Mouse (Mus musculus) hindbrain, embryonic 11.5 days (tissue): Measurements from ENCODE around the gene Zdhhc5. TPM values are rescaled to one million over a fixed set of nuclear protein-coding genes. Genes with fewer than 3 reads are reported as not detected.
A peak's percentile ranks its signal among the peaks of the same experiment; 100 is the strongest.

Experiments used
- ATAC-seq: fragments of 200-750 bp; cut with Nextera tagmentation; 2 replicates; pipeline ENCODE4 v1.8.0; 2017; ENCODE audit warnings: mild to moderate bottlenecking, moderate TSS enrichment, moderate library complexity; ENCODE audit not compliant: low FRiP score
- DNase-seq: peaks from one replicate; pipeline ENCODE4 v3.0.0-alpha.2; 2015; ENCODE audit warnings: low spot score
- H3K27ac ChIP-seq: fragments of 300-500 bp; sonication (generic); 2 replicates; pipeline ENCODE4 v1.5.1; 2014; ENCODE audit warnings: mild to moderate bottlenecking, low read depth, low read length
- H3K27me3 ChIP-seq: fragments of 300-500 bp; sonication (generic); 2 replicates; pipeline ENCODE4 v1.6.1; 2014; ENCODE audit warnings: mild to moderate bottlenecking, low read length, moderate library complexity, mixed read lengths; ENCODE audit not compliant: control insufficient read depth, insufficient read depth
- H3K36me3 ChIP-seq: fragments of 300-500 bp; sonication (generic); 2 replicates; pipeline ENCODE4 v1.6.1; 2014; ENCODE audit warnings: mild to moderate bottlenecking, low read length, moderate library complexity, mixed read lengths; ENCODE audit not compliant: control insufficient read depth, insufficient read depth
- H3K4me1 ChIP-seq: fragments of 300-500 bp; sonication (generic); replicated peaks from 2 replicates; pipeline ENCODE4 v1.6.1; 2014; ENCODE audit warnings: low read length, mixed read lengths; ENCODE audit not compliant: control insufficient read depth, insufficient read depth
- H3K4me2 ChIP-seq: fragments of 300-500 bp; sonication (generic); replicated peaks from 2 replicates; pipeline ENCODE4 v1.6.1; 2014; ENCODE audit warnings: mild to moderate bottlenecking, low read depth, low read length
- H3K4me3 ChIP-seq: fragments of 300-500 bp; sonication (generic); 2 replicates; pipeline ENCODE4 v1.5.1; 2014; ENCODE audit warnings: low read depth, low read length
- H3K9ac ChIP-seq: fragments of 300-500 bp; sonication (generic); 2 replicates; pipeline ENCODE4 v1.6.1; 2014; ENCODE audit warnings: low read depth, low read length
- H3K9me3 ChIP-seq: fragments of 300-500 bp; sonication (generic); 2 replicates; pipeline ENCODE4 v1.6.1; 2016; ENCODE audit warnings: low read length; ENCODE audit not compliant: control insufficient read depth
- WGBS: fragments of 180-500 bp; shearing (Covaris S2); extraction: QIAGEN DNeasy Blood & Tissue Kit; methylation state at CpG from one replicate; pipeline ENCODE4 v1.1.7; 2014; 5-methylcytosine and 5-hydroxymethylcytosine counted together
- polyA plus RNA-seq: library from polyadenylated mRNA; unstranded; fragments of >200 nt; fragmentation: Nextera tagmentation; extraction: Ambion mirVana; gene quantifications from 2 replicates; pipeline ENCODE4 v1.2.1, GENCODE M21; 2014

Zdhhc5 gene
- polyA plus RNA-seq, result 22.5 and 30.1 TPM in 2 replicates

GRCm38 (mm10) chr2:84714811-84715561 lies at the start of gene Zdhhc5:
Zdhhc5 (minus strand) TSS chr2:84715180.
- peak within 1 kb of the TSS; percentile 76 for H3K4me2 ChIP-seq
- H3K27me3 ChIP-seq, result no peaks in the 10 kb centered on the region
- WGBS, result under 1% methylated on average over 75 of the region's 107 CpGs
- H3K9ac ChIP-seq, result peak within 1 kb of the TSS; percentile 83
- H3K4me3 ChIP-seq, result peak within 1 kb of the TSS; percentile 86
- DNase-seq, result peak; percentile 100
- no peaks in the 10 kb centered on the region for H3K4me1 ChIP-seq
- H3K36me3 ChIP-seq, result 0 out of 2 replicates have a peak, but pooled peaks cover 3% of the 10 kb centered on the region
- peak; percentile 98 for ATAC-seq
- no peaks in the 10 kb centered on the region for H3K9me3 ChIP-seq
- peak within 1 kb of the TSS; percentile 97 for H3K27ac ChIP-seq

- Histone ChIP-seq H3K36me3 (no peaks in the 10 kb centered on the region), H3K4me3 (no peak overlapping the region), H3K9ac (no peak overlapping the region), H3K4me2 (no peak overlapping the region), H3K4me1 (no peaks in the 10 kb centered on the region), H3K27ac (no peak overlapping the region), H3K9me3 (no peaks in the 10 kb centered on the region), H3K27me3 (no peaks in the 10 kb centered on the region)
- WGBS, result 45% methylated on average over 1 of the region's 1 CpGs
- no peak for DNase-seq
- no peak for ATAC-seq
Measured at GRCm38 (mm10) chr2:84762818-84763217, 47.8 kb upstream of the Zdhhc5 start.

- Histone ChIP-seq H3K4me2 (no peak overlapping the region), H3K9ac (no peak overlapping the region), H3K27me3 (no peaks in the 10 kb centered on the region), H3K36me3 (no peaks in the 10 kb centered on the region), H3K4me3 (no peak overlapping the region), H3K4me1 (no peaks in the 10 kb centered on the region), H3K9me3 (no peaks in the 10 kb centered on the region), H3K27ac (no peak overlapping the region)
- 50% methylated on average over 4 of the region's 4 CpGs for WGBS
- ATAC-seq, result no peak
- no peak for DNase-seq
Measured at GRCm38 (mm10) chr2:84762295-84762694, 47.3 kb upstream of the Zdhhc5 start.

- no peaks in the 10 kb centered on the region for H3K9me3 ChIP-seq
- no peaks in the 10 kb centered on the region for H3K36me3 ChIP-seq
- H3K9ac ChIP-seq, result no peak overlapping the region
- DNase-seq (no peak), ATAC-seq (no peak)
- H3K4me3 ChIP-seq, result no peak overlapping the region
- H3K27ac ChIP-seq, result no peak overlapping the region
- H3K4me2 ChIP-seq, result no peak overlapping the region
- H3K4me1 ChIP-seq, result no peaks in the 10 kb centered on the region
- 88% methylated on average over 1 of the region's 1 CpGs for whole genome bisulfite sequencing
- H3K27me3 ChIP-seq, result no peaks in the 10 kb centered on the region
Measured at GRCm38 (mm10) chr2:84761840-84762239, 46.9 kb upstream of the Zdhhc5 start.

- no peak for ATAC-seq
- WGBS, result 90% methylated on average over 3 of the region's 3 CpGs
- H3K36me3 ChIP-seq, result no peaks in the 10 kb centered on the region
Measured at GRCm38 (mm10) chr2:84761309-84761708, 46.3 kb upstream of the Zdhhc5 start.

GRCm38 (mm10) chr2:84760777-84761176 lies 45.8 kb upstream of the Zdhhc5 start:
- Histone ChIP-seq H3K27me3 (no peaks in the 10 kb centered on the region), H3K27ac (no peak overlapping the region), H3K4me2 (no peak overlapping the region), H3K4me1 (no peaks in the 10 kb centered on the region), H3K36me3 (no peaks in the 10 kb centered on the region), H3K4me3 (no peak overlapping the region), H3K9ac (no peak overlapping the region), H3K9me3 (no peaks in the 10 kb centered on the region)
- no peak for DNase-seq
- 69% methylated on average over 8 of the region's 8 CpGs for WGBS
- ATAC-seq, result no peak

More at GRCm38 (mm10) chr2:84761309-84761708, 46.3 kb upstream of the Zdhhc5 start:
- Histone ChIP-seq H3K27me3 (no peaks in the 10 kb centered on the region), H3K4me3 (no peak overlapping the region), H3K9me3 (no peaks in the 10 kb centered on the region), H3K9ac (no peak overlapping the region), H3K27ac (no peak overlapping the region), H3K4me1 (no peaks in the 10 kb centered on the region), H3K4me2 (no peak overlapping the region)
- DNase-seq, result no peak

- 2% methylated on average over 2 of the region's 2 CpGs for WGBS
- no peak overlapping the region for H3K27ac ChIP-seq
- no peak overlapping the region for H3K4me2 ChIP-seq
- DNase-seq (peak; percentile 74), ATAC-seq (peak; percentile 67; the same call in 1 of the 2 replicates)
- H3K9ac ChIP-seq, result no peak overlapping the region
- H3K9me3 ChIP-seq, result no peaks in the 10 kb centered on the region
- H3K27me3 ChIP-seq, result no peaks in the 10 kb centered on the region
- no peak overlapping the region for H3K4me3 ChIP-seq
- H3K36me3 ChIP-seq, result no peaks in the 10 kb centered on the region
- no peaks in the 10 kb centered on the region for H3K4me1 ChIP-seq
Measured at GRCm38 (mm10) chr2:84758542-84759127, 43.7 kb upstream of the Zdhhc5 start.

- Histone ChIP-seq H3K4me3 (no peak overlapping the region), H3K36me3 (no peaks in the 10 kb centered on the region), H3K27me3 (no peaks in the 10 kb centered on the region), H3K27ac (no peak overlapping the region), H3K9me3 (no peaks in the 10 kb centered on the region), H3K4me1 (no peaks in the 10 kb centered on the region), H3K4me2 (no peak overlapping the region), H3K9ac (no peak overlapping the region)
- DNase-seq (no peak), ATAC-seq (no peak)
- WGBS, result 65% methylated on average over 7 of the region's 7 CpGs
Measured at GRCm38 (mm10) chr2:84757026-84757682, 42.2 kb upstream of the Zdhhc5 start.
